Mouse (Mus musculus): ENCODE measurements at regions not wholly inside any gene's neighbourhood (a gene's known extent, or its start where the extent isn't known, plus 50 kb on each side); places are given as distances from the start of the nearest gene placed in this dataset.
A peak's percentile ranks its signal among the peaks of the same experiment; 100 is the strongest.
"Not testable (repeated sequence)": the region's sequence is repeated elsewhere in the genome, so short reads cannot be mapped to it uniquely, and the experiment has no call there.

- DNase-seq = peak; percentile 3 to 11
These were observed 94.3 kb upstream of the Zfp986 start for GRCm38 (mm10) chr4:145774241-145774761.

- not testable (repeated sequence) for DNase-seq
These were observed 93.7 kb upstream of the Zfp986 start for GRCm38 (mm10) chr4:145774884-145775283.

GRCm38 (mm10) chr4:145776531-145776930 is 92.1 kb upstream of the Zfp986 start:
- not testable (repeated sequence) for DNase-seq

- DNase-seq = not testable (repeated sequence)
These were observed 87.2 kb upstream of the Zfp986 start for GRCm38 (mm10) chr4:145781281-145781896.

GRCm38 (mm10) chr4:145814674-145815073 is 53.9 kb upstream of the Zfp986 start:
- DNase-seq = not testable (repeated sequence)

Measured in lung, adult 18-20 months (tissue).